Mouse (Mus musculus) T-helper 1 cell (primary cell): ENCODE measurements around the gene Abcc6.

Experiments used
- in situ Hi-C: fragments of 300-600 bp; cut with MboI, MseI; formaldehyde crosslinking; loops from one replicate; pipeline ENCODE4 v1.15.1; 2025; ENCODE audit warnings: high pct_unique_total_duplicates

Gene Abcc6

DNA sequence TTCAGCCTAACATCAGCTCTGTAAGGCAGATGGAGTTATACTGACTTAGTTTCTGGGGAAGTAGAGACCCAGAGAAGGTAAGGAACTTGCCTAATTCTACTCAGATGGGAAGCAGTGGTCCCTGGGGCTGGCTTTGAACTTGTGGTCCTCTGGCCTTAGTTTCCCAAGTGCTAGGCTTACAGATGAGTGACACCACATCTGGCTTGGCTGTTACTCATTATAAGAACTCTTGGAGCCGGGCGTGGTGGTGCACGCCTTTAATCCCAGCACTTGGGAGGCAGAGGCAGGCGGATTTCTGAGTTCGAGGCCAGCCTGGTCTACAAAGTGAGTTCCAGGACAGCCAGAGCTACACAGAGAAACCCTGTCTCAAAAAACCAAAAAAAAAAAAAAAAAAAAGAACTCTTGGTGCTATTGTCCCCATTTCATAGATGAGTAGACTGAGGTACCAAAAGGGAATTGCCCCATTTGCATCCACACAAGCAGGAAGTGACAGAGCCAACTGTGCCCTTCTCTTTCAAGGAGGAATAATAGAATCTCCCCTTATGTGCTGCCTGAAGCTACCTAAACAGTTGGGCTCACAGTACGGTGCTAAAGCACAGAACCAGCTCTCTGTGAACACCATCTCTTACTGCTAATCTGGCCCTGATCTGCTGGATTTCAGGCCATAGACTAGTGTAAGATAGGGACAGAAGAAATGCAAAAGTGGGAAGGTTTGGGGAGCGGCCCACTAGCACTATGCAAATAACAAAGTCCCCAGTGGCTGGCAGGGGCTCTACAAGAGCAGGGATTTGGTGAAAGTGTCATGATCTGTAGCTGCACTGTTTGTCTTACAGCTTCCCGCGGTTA is 580 bp downstream of the Abcc6 start:
- in situ Hi-C loops: no loop called here

DNA sequence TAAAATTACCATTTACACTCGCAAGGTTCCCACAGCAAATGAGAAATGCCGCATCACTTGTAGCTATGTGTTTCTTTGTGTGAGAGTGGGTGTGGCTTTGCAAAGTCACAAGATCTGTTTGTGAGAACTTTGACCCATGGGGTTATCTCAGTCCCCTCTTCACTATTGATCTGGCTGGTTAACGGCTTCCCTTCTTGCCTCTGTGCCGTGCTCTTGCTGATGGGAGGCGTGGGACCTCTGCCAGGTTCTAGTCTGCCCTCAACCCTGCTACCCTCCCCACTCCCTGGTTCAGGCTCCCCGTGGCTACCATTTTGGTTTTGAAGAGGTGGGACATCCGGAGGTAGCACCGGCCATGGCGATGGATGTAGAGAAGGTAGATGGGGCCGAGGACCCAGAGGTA is 1.4 kb downstream of the Abcc6 start:
- in situ Hi-C loops: no loop called here

DNA sequence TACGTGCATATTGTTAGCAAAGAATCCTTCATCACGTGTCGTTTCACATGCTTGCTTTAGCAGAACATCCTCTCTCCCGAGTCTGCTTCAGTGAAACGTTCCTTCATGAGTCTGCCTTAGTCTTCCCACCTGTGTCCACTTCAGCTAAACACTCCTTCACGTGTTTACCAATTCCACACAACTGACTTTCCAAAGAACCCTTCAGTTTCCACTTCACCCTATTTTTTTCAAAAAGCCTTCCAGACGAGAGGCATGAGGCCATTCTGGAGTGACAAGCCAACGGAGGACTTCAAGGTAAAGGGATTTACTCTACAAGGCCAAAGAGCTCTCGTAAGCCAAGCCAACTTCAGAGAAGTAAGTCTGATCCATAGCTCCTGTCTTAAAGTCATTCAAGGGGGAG is 4.7 kb downstream of the Abcc6 start:
- in situ Hi-C loops: no loop called here

DNA sequence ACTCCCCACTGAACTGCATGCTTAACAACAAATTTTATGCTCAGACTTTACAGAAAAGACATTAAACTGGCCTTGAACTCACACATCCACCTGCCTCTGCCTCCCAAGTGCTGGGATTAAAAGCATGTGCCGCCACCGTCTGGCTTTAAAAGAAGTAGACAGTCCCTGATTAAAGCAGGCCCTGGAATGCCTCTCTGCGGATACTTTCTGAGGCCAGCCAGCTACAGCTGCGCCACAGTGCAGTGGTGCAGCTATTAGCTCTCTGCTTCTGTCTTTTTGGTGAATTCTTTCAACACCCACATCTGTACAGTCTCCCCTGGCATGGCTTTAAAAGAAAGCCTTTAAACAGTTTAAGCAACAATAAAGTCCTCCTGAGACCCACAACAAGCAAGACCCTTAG is 8.2 kb downstream of the Abcc6 start:
- in situ Hi-C loops: no loop called here

DNA sequence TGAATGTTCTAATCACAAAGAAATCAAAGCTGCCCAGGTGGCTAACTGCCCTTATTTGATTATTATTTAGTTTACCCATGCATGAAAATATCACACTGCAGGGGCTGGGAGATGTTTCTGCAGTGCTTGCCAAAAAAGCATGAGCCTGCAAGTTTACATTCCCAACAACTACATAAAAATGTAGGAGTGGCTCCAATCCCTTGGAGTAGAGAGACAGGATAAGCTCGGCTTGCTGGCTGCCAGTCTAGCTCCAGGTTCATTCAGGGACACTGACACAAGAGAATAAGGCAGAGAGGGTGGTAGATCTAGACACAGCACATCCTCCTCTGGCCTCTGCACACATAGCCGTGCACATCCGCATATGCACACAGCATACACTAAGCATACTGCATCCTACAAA is 10.5 kb downstream of the Abcc6 start:
- in situ Hi-C loops: loop anchor here (5.0 kb wide), 1 partner anchor 77 kb away; no protein-coding TSS in a partner anchor

DNA sequence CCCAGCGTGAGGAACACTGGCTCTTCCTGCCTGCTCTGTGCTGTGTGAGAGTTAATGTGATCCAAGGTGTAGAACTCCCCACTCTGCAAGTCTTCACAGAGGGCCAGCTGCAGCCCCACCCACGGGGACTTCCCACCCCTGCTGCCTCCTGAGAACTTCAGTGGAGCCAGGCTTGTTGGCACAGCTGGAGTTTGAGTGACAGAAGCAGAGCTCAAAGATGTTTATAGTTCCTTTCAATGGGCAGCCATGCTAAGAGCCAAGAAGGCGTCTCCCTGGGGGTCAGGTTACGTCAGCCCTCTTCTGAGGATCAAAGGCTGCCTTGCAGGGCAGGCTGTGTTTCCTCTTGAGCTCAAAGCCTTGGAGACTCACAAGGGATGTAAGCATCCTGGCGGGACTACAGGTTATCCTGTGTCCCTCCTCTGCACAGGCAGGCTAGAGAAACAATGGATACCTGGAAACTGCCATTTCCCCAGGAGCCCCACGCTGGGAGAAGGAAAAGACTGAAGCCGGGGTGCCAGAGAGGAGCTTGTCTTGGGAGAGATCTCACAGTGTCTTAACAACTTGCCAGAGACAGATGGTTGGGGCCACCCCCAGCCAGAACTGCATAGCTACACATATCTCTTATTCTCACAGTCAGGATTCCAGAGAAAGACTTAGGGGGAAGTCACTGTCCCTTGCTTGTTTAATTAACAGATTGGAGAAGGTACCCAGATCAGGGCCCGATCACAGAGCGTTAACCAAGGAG is 16.7 kb downstream of the Abcc6 start:
- in situ Hi-C loops: no loop called here

DNA sequence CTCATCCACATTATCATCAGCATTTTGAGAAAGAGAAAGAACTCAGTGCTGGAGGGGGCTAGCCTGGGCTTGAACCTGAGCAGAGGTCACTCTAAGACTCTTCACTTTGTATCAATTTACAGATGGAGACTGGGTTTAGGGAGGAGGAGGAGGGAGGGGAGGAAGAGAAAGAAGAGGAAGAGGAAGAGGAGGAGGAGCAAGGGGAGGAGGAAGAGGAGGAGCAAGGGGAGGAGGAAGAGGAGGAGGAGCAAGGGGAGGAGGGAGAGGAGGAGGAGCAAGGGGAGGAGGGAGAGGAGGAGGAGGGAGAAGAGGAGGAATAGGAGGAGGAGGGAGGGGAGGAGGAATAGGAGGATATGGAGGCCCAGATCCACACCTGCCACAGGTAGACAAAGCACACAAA is 18.0 kb downstream of the Abcc6 start:
- in situ Hi-C loops: no loop called here

DNA sequence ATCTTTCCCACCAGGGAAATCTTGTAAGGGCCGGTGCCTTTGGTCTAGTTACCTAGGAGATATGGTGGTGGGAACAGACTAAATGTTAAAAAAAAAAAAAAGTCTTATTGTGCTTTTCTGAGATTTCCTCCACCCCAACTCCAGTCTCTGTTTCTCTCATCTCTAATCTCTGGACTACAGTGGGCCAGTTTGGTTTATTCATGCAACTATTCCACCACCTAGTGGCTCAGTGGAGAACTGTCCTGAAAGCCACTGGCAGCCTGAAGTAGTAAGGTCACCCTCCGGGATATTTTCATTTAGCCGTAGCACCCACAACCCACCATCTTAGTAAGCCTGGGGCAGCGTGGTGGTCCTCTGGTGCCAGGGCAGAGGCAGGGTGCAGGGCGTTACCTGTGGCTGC is 20.5 kb downstream of the Abcc6 start:
- in situ Hi-C loops: no loop called here

DNA sequence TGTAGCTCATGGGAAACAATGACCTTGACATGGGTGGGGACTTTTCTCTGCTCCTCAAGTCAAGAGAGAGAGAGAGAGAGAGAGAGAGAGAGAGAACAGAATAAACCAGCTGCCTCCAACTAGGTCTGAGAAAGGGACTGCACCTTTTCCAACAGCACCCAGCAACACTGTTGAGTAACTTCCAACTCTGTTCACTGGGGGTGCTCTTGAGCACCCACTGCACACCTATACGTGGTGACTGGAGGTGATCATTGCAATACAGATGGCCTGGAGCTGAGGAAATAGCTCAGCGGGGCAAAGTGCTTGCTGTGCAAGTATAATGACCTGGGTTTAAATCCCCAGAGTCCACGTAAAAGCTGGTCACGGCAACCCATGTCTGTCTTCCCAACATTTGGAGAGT is 27.4 kb downstream of the Abcc6 start:
- in situ Hi-C loops: no loop called here

DNA sequence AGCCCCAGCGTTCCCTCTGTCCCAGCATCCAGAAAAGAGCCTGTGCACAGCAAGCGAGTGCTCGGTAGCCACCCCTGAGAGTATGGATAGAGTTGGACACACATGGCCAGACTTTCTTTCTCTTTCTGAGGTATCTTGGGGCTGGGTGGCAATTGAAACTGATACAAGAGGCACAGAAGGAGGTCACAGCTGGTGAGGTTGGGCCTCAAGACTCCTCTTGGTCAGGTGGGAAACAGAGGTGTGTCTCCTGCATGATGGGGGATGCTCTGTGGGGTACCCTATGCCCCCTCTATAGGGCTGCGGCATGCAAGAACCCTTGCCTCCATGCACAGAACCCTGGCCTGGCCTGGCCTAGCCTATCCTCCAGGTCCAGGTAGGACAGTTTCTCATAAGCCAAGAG is 29.5 kb downstream of the Abcc6 start:
- in situ Hi-C loops: no loop called here

DNA sequence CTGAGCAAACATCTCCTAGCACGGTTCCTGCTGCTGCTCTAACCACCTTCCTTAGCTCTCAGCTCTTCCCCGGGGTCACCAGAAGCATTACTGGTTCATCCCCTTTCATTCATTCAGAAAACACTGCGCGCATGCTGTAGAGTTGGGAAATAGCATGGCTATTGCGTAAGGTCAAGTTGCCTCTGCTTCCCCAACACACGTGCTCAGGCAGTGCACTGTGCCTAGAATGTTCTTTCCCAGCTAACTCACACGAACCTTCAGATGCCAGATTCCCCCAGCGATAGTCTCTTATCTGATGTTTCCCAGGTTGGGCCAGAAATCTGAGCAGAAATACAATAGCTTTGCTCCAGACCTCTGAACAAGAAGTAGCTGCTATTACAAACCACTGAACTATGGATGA is 37.6 kb downstream of the Abcc6 start:
- in situ Hi-C loops: no loop called here

DNA sequence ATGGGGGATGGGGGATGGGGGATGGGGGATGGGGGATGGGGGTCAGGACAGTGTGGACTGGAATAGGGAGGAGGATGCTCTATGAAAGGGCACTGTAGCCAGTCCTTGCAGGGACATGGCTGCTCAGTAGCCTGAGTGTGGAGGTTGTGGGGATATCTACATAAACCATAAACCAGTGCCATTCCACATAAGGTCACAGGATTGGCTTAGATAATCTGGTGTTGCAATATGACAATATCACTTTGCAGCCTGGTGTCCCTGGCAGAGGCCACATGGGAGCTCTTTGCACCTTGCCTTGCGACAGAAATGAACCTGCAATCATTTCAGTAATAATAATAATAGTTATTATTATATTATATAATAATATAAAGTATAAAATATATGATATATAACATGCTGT is 41.8 kb downstream of the Abcc6 start:
- in situ Hi-C loops: no loop called here

DNA sequence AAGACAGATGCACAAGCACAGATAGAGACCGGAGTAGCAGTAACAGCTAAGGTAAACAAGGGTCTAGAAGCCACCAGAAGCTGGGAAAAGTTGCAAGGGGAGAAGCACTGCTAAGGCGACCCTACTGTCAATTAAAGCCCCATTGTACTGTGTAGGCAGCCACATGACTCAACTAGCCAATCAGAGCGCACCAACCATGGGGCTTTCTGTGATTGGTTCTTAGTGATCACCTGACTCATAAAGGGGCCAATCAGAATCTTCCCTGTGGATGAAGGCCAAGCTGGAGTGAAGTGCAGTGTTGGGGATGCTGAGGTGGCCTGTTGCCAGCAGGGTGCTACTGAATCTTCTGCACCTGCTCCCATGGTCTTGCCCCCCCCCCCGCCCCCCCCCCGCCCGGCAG is 43.2 kb downstream of the Abcc6 start:
- in situ Hi-C loops: no loop called here

DNA sequence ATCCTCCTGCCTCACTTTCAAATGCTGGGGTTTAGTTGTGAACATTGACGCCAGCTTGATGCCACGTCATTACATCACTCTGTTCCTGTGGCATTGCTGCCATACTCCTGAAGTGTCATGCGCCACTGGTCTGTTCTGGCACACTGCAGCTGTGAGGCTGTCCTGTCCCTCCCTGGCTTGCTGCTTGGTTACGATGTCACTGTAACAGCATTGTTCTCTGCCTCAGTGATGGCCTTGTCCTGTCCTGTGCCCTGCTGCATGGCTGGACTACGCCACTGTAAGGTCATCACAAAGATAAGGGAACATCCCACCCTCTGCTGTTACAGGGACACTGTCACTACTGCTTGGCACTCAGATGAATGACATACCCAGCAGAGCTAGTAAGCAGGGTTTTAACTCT is 48.5 kb downstream of the Abcc6 start:
- in situ Hi-C loops: no loop called here

DNA sequence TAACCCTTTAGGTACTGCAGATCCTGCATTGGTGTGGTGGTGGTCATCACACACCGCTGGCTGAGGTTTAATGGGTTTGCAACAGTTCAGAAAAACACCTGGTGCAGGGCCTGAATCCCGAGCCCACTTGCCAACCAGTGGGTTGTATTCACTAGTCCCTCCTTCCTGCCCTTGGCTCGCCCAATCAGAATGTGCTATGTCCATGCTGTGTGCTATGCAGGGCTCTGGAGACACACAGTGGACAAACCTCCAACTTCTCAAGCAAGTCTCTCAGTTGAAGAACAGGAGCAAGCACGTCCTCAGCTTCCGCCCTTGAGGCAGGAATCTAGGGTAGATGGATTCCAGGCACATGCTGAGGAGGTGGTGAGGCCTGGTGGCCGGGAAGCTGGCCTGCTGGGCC is 55.6 kb downstream of the Abcc6 start:
- in situ Hi-C loops: loop anchor here (10.0 kb wide), 1 partner anchor 390 kb away; no protein-coding TSS in a partner anchor

DNA sequence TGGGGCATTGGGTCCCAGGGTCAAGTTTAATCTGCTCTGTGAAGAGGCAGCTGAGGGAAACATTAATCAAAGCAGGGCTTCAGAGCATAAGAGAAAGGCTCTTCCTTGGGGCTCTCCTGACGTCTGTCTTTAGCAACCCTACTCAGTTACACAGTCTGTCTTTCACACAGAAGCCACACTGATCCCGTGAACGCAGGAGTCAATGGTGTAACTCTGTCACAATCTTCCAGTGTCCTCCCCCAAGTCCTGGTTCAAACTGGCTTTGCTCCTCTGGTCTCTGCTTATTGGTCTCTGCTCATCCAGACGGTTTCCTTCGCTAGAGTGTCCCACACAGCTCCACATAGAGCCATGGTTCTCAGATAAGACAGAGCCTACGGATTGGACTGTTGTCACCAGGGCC is 56.0 kb downstream of the Abcc6 start:
- in situ Hi-C loops: loop anchor here (10.0 kb wide), 1 partner anchor 391 kb away; no protein-coding TSS in a partner anchor

DNA sequence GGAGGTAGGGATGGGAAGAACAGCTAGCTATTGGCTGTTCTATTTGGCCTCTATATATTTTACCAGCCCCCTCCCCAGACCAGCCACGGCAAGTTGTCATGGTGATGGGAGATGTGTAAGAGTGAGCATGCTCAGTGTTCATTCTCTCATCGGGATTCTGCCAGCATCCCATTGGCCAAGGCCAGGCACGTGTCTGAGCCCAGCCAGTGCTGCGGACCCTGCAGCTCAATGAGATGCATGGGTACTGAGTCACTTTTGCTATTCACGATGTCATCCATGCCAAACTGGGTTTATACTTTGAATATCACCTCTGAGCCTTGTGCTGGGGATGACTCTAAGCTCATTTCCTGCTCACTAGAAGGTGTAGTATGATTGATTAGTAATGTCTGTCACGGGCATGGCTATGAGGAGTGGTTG is 56.8 kb downstream of the Abcc6 start:
- in situ Hi-C loops: loop anchor here (10.0 kb wide), 1 partner anchor 392 kb away; no protein-coding TSS in a partner anchor

DNA sequence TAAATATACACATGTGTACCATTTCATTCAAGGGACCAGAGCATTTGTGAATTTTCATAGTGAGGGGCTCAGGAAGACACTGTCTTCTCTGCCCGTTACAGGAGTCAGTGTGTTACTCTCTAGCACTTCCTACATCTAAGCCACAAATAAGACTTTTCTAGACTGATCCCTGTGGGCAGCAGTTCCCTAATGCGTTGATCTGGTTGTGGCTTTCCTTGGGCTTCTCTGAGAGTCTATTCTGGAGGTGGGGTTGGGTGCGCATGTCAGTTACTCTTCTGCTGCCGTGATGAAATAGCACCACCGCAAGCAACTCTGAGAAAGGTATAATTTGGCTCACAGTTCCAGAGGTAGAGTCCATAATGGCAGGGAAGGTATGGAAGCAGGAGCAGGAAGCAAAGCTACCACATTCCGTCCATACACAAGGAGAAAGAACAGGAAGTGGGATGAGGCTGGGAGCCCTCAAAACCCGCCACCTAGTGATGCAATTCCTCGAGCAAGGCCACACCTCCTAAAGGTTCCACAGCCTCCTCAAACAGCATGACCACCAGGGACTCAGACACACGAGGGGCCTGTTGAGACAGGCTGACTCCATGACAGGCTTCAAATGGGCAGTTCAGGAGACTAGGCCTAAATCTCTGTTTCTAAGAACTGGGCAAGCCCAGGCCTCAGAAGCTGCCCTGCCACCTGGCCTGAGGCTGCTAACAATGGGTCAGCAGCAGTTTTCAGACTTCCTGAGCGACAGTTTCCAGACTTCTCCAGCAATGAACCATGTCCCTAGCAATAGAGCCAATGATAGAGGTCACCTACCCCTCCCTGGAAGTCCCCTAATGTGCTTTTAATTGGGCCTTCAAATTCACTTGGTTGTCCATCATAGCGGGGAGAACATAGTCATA is 58.0 kb downstream of the Abcc6 start:
- in situ Hi-C loops: loop anchor here (10.0 kb wide), 1 partner anchor 393 kb away; no protein-coding TSS in a partner anchor

DNA sequence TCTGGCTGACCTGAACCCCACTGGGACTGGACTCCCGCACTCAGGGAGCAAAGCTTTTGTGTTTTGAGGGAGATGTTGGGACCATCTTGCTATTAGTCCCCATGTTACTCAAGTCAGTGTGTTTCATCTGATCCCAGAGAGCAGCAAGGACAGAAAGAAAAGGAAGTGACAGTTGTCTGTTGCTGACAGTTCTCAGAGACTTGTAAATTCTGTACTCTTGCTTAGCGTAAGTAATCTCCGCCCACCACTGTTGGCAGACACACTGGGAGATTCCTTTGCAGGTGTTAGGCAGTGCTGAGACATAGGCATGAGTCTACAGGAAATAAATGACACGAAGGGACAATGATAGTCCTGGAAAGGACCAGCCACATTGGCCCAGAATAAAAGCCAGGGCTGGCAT is 73.5 kb downstream of the Abcc6 start:
- in situ Hi-C loops: no loop called here

DNA sequence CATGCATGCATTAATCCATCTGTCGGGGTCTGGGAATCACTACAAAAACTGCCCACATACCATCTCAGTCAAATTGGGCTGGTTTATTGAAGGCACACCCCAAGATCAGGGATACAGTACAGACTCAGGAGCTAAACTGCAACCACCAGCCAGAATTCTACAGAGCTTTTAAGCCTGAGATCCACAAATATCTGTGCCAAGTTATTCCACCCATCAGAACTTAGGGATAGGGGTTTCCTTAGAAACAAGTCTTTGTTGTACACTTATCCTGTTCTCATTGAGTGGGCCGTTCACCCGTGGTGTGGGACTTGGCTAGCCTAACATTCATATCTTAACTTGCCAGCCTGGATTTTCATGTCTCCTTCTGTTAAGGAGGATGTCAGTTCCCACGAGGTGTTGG is 81.0 kb downstream of the Abcc6 start:
- in situ Hi-C loops: no loop called here

DNA sequence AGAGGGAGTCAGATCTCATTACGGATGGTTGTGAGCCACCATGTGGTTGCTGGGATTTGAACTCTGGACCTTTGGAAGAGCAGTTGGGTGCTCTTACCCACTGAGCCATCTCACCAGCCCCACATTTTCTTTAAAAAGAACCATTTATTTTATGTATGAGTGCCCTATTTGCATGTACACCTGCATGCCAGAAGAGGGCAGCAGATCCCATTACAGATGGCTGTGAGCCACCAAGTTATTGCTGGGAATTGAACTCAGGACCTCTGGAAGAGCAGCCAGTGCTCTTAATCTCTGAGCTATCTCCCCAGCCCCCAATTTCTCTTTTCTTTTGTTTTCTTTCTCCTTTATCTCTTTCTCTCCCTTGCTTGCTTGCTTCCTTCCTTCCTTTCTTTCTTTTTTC is 86.8 kb downstream of the Abcc6 start:
- in situ Hi-C loops: loop anchor here (5.0 kb wide), 2 partner anchors 74 to 211 kb away; no protein-coding TSS in a partner anchor

DNA sequence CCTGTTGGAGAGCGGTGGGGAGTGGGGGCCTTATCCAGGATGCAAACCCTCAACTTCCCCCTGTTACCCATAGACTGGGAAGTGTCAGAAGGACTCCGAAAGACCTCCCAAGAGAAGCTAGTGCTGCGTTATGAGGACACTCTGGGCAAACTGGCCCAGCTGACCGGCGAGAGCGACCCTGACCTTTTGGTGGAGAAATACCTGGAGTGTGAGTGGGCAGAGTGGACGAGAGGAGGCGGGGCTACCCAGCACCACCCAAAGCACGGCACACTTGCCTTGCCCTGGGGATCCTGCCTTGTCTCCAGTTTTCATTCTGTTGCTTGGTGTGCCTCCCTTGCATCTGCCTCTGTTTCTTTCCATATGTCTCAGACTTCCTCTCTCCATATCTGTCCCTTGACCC is 88.1 kb downstream of the Abcc6 start:
- in situ Hi-C loops: loop anchor here (5.0 kb wide), 2 partner anchors 75 to 210 kb away; no protein-coding TSS in a partner anchor
